Mouse (Mus musculus) ES-Bruce4 (cell line): ENCODE measurements around the gene Nyap2.

Experiments used
- CTCF ChIP-seq: IDR thresholded peaks from one replicate; pipeline ENCODE4 v1.8.1; 2011; ENCODE audit warnings: low read depth, low read length
- POLR2A ChIP-seq: IDR thresholded peaks from one replicate; pipeline ENCODE4 v1.8.1; 2011; ENCODE audit warnings: low read length; ENCODE audit not compliant: insufficient read depth

- no peak for TF ChIP-seq POLR2A
- no peak for TF ChIP-seq CTCF
Observed at GRCm38 (mm10) chr1:81250068-81250467, 173.3 kb downstream of the Nyap2 start.
